Mouse (Mus musculus) liver, postnatal 0 days (tissue): Measurements from ENCODE around the gene Atg16l1. TPM values are rescaled to one million over a fixed set of nuclear protein-coding genes. Genes with fewer than 3 reads are reported as not detected.

ENCODE experiments used
- ATAC-seq: fragments of 200-750 bp; cut with Nextera tagmentation; 2 replicates; pipeline ENCODE4 v1.8.0; 2017; ENCODE audit warnings: mild to moderate bottlenecking, moderate library complexity
- DNase-seq: peaks from one replicate; pipeline ENCODE4 v3.0.0-alpha.2; 2016
- H3K27ac ChIP-seq: fragments of 300-500 bp; sonication (generic); 2 replicates; pipeline ENCODE4 v1.5.1; 2014; ENCODE audit warnings: antibody characterized with exemption, moderate library complexity, mild to moderate bottlenecking, low read depth
- H3K27me3 ChIP-seq: fragments of 300-500 bp; sonication (generic); 2 replicates; pipeline ENCODE4 v1.6.1; 2014; ENCODE audit warnings: low read length, control low read depth, mixed read lengths; ENCODE audit not compliant: insufficient read depth
- H3K36me3 ChIP-seq: fragments of 300-500 bp; sonication (generic); replicated peaks from 2 replicates; pipeline ENCODE4 v1.6.1; 2014; ENCODE audit warnings: mild to moderate bottlenecking, control low read depth, low read length, moderate library complexity, mixed read lengths; ENCODE audit not compliant: insufficient read depth
- H3K4me1 ChIP-seq: fragments of 300-500 bp; sonication (generic); 2 replicates; pipeline ENCODE4 v1.6.1; 2014; ENCODE audit warnings: antibody characterized with exemption, mild to moderate bottlenecking, control low read depth; ENCODE audit not compliant: insufficient read depth
- H3K4me2 ChIP-seq: fragments of 300-500 bp; sonication (generic); 2 replicates; pipeline ENCODE4 v1.6.1; 2014; ENCODE audit warnings: low read depth, mild to moderate bottlenecking, low read length, moderate library complexity, mixed read lengths
- H3K4me3 ChIP-seq: fragments of 300-500 bp; sonication (generic); 2 replicates; pipeline ENCODE4 v1.5.1; 2014; ENCODE audit warnings: low read depth, low read length
- H3K9ac ChIP-seq: fragments of 300-500 bp; sonication (generic); replicated peaks from 2 replicates; pipeline ENCODE4 v1.6.1; 2014; ENCODE audit warnings: mild to moderate bottlenecking, moderate library complexity
- H3K9me3 ChIP-seq: fragments of 300-500 bp; sonication (generic); 2 replicates; pipeline ENCODE4 v1.6.1; 2016; ENCODE audit warnings: mild to moderate bottlenecking, control low read depth, low read length, mixed read lengths
- CTCF ChIP-seq: sonication (generic); IDR thresholded peaks from 2 replicates; pipeline ENCODE4 v1.5.1; 2016; ENCODE audit warnings: antibody characterized with exemption, low read depth
- EP300 ChIP-seq: IDR thresholded peaks from 2 replicates; pipeline ENCODE4 v1.6.1; 2016; ENCODE audit warnings: antibody characterized with exemption, low read depth, mild to moderate bottlenecking
- WGBS: fragments of 180-500 bp; shearing (Covaris S2); extraction: QIAGEN DNeasy Blood & Tissue Kit; methylation state at CpG from one replicate; pipeline ENCODE4 v1.1.7; 2014; ENCODE audit not compliant: insufficient replicate concordance; 5-methylcytosine and 5-hydroxymethylcytosine counted together
- polyA plus RNA-seq: library from polyadenylated mRNA; unstranded; fragments of >200 nt; fragmentation: Nextera tagmentation; extraction: Ambion mirVana; gene quantifications from 2 replicates; pipeline ENCODE4 v1.2.1, GENCODE M21; 2015

Gene Atg16l1
- polyA plus RNA-seq, 1 experiment from 2014 or later, result 18.6 TPM

DNA sequence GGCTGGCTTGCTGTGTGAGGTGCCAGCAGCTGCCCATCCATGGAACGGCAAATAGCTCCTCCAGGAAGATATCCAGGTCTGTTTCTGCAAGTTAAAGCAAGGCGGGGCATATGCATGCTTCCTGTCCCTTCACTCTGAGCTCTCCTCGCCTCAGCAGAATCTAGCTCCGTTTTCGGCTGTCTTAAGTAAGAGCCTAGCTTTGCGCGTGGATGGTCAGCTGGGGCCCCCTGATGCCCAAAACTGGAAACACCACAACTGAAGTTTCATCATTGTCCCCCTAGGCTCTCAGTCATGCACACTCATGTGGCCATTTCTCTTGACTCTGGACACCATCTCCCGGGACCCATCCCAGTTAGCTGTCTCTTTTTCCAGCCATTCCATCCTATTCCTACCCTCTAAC is 34.3 kb upstream of the Atg16l1 start:
- no peak overlapping the region for H3K4me3 ChIP-seq
- no peak for DNase-seq
- no peak overlapping the region for H3K27ac ChIP-seq
- no peaks in the 10 kb centered on the region for H3K27me3 ChIP-seq
- H3K36me3 ChIP-seq, result peaks cover 12% of the 10 kb centered on the region; the same call in 1 of the 2 replicates
- no peaks in the 10 kb centered on the region for H3K4me1 ChIP-seq
- H3K9me3 ChIP-seq, result no peaks in the 10 kb centered on the region
- H3K9ac ChIP-seq, result no peak overlapping the region
- 37% methylated on average over 8 of the region's 8 CpGs for WGBS
- peak; percentile 69 for TF ChIP-seq CTCF
- no peak for TF ChIP-seq EP300
- H3K4me2 ChIP-seq, result no peak overlapping the region
- no peak for ATAC-seq

DNA sequence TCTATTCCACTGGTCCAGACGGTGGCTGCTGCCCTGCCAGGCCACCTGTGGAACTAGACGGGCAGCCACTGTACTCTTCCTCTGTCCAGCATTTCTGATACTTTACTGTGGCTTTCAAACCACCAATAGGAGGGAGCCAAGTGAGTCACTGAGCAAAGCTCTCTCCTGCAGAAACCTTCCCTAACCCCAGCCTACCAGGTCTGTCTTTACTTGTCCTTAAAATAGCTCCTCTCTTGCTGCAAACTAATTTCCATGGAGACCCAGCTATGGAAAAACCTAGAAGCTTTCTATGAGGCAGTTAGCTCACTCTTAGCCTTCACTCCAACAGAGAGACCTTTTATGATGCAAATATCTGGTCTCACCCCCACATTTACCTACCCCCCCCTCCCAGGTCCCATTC is 33.6 kb upstream of the Atg16l1 start:
- TF ChIP-seq EP300 (no peak), CTCF (no peak)

DNA sequence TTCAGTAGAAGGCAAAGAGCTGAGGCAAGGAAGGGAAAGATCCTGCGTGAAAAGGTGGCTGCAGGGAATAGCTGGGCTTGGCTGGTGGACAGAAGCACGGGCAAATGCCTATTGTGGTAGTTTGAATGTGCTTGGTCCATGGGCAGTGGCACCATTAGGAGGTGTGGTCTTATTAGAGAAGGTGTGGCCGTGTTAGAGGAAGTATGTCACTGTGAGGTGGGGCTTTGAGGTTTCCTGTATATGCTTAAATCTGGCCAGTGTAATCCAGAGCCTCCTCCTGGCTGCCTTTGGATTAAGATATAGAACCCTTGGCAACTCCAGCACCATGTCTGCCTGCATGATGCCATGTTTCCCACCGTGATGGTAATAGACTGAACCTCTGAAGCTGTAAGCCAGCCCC is 32.3 kb upstream of the Atg16l1 start:
- TF ChIP-seq EP300 (no peak), CTCF (no peak)
- H3K27ac ChIP-seq, result no peak overlapping the region
- H3K36me3 ChIP-seq, result peaks cover 3% of the 10 kb centered on the region; the same call in 1 of the 2 replicates
- no peaks in the 10 kb centered on the region for H3K4me1 ChIP-seq
- 67% methylated on average over 4 of the region's 4 CpGs for WGBS
- H3K9me3 ChIP-seq, result no peaks in the 10 kb centered on the region
- ATAC-seq (no peak), DNase-seq (no peak)
- no peak overlapping the region for H3K4me2 ChIP-seq
- no peak overlapping the region for H3K4me3 ChIP-seq
- no peaks in the 10 kb centered on the region for H3K27me3 ChIP-seq
- H3K9ac ChIP-seq, result no peak overlapping the region

More for the DNA sequence above, 33.6 kb upstream of the Atg16l1 start:
- DNase-seq (no peak), ATAC-seq (no peak)
- Histone ChIP-seq H3K9ac (no peak overlapping the region), H3K4me2 (no peak overlapping the region), H3K27me3 (no peaks in the 10 kb centered on the region), H3K4me1 (no peaks in the 10 kb centered on the region), H3K27ac (no peak overlapping the region), H3K36me3 (peaks cover 12% of the 10 kb centered on the region; the same call in 1 of the 2 replicates), H3K9me3 (no peaks in the 10 kb centered on the region), H3K4me3 (no peak overlapping the region)
- 44% methylated on average over 2 of the region's 2 CpGs for WGBS

DNA sequence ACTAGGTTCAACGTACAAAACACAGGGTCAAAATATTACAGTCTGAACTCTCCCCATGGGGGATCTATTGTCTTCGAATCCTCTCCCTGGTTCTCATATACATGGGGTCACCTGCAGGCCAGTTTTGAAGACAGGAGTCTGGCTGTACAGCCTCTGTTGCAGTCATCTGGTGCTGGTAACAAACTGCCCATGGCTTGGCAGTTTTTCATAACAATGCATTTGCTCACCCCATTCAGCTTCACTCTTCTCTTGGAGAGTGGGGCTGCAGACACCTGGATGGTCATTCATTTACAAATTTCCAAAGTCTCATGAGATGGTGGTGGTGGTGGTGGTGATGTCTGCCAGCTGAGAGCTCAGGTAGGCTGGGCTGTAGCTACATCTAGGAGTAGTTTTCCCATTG is 26.6 kb upstream of the Atg16l1 start:
- TF ChIP-seq EP300, result no peak
- no peak for TF ChIP-seq CTCF
- WGBS, result 74% methylated on average over 2 of the region's 2 CpGs
- Histone ChIP-seq H3K9ac (no peak overlapping the region), H3K4me2 (no peak overlapping the region), H3K4me1 (no peaks in the 10 kb centered on the region), H3K27ac (no peak overlapping the region), H3K27me3 (no peaks in the 10 kb centered on the region), H3K9me3 (no peaks in the 10 kb centered on the region), H3K36me3 (no peaks in the 10 kb centered on the region), H3K4me3 (no peak overlapping the region)
- ATAC-seq (no peak), DNase-seq (no peak)

DNA sequence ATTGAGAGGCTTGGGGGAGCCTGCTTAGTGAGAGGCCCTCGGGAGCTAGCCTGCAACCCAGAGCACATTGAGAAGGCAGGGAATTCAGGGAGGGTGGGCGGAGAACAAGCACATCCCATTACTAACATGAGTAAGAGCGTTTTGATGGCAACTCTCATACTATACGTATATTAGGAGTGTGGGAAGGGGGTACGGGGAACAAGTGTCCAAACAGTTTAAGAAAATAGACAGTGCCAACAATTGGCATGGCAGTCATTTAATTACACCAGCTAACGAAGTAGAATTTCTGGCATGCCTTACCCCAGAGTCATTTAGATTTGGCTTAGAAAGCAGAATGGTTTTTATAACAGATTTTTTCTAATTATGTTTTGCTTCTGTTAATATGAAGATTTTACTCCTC is 25.8 kb upstream of the Atg16l1 start:
- Histone ChIP-seq H3K4me1 (no peaks in the 10 kb centered on the region), H3K9ac (no peak overlapping the region), H3K4me2 (no peak overlapping the region), H3K27ac (no peak overlapping the region), H3K27me3 (no peaks in the 10 kb centered on the region), H3K36me3 (no peaks in the 10 kb centered on the region), H3K9me3 (no peaks in the 10 kb centered on the region), H3K4me3 (no peak overlapping the region)
- DNase-seq (no peak), ATAC-seq (no peak)
- TF ChIP-seq CTCF (no peak), EP300 (no peak)
- 73% methylated on average over 6 of the region's 6 CpGs for WGBS

DNA sequence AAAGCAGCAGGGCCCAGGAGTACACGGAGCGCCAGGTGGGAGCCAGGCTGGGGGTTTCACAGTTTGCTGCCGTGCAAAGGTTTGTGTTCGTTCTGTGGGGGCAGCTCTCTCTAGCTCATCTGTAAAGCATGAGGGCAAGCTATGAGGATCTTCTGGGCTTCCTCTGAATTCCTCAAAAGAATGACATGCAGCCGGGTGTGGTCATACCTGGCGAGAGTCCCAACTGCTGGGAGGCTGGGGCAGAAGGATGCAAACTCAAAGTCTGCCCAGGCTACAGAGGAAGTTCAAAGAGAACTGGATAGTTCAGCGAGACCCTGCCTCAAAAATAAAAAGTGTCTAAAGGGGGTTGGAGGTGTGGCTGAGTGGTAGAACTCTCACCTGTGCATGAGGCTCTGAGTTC is 25.4 kb upstream of the Atg16l1 start:
- no peaks in the 10 kb centered on the region for H3K4me1 ChIP-seq
- no peaks in the 10 kb centered on the region for H3K9me3 ChIP-seq
- 62% methylated on average over 7 of the region's 7 CpGs for WGBS
- H3K27me3 ChIP-seq, result no peaks in the 10 kb centered on the region
- TF ChIP-seq EP300 (no peak), CTCF (no peak)
- DNase-seq (no peak), ATAC-seq (no peak)
- H3K4me3 ChIP-seq, result no peak overlapping the region
- no peaks in the 10 kb centered on the region for H3K36me3 ChIP-seq
- H3K9ac ChIP-seq, result no peak overlapping the region
- no peak overlapping the region for H3K27ac ChIP-seq
- H3K4me2 ChIP-seq, result no peak overlapping the region

DNA sequence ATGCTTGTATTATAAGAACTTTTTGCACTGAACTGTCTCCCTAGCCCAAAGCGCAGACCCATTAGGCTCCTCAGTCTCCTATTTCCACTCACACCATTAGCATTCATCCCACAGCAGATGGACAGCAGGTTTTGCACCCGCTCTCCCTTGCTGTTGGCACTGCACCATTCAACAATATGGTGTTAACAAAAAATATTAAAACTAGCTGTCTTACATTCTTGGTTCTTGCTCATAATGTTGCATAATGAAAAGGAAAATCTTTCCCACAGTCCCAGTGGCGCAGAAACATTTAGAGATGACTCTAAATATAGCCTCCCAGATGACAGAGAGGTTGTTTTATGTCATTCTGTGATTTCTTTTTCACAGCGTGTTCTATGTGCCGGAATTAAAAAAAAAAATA is 22.5 kb upstream of the Atg16l1 start:
- Histone ChIP-seq H3K4me2 (no peak overlapping the region), H3K4me1 (no peaks in the 10 kb centered on the region), H3K4me3 (no peak overlapping the region), H3K27me3 (no peaks in the 10 kb centered on the region), H3K27ac (no peak overlapping the region), H3K9ac (no peak overlapping the region), H3K9me3 (no peaks in the 10 kb centered on the region), H3K36me3 (no peaks in the 10 kb centered on the region)
- no peak for ATAC-seq
- TF ChIP-seq EP300 (no peak), CTCF (no peak)
- no peak for DNase-seq
- WGBS, result 79% methylated on average over 5 of the region's 5 CpGs
